Mouse (Mus musculus): ENCODE results near the gene Ubr2. TPM values are rescaled to one million over a fixed set of nuclear protein-coding genes. Genes with fewer than 3 reads are reported as not detected.

Gene Ubr2
- 37.8 and 39.0 TPM in 2 replicates for total RNA-seq (2015)
- total RNA-seq (2017), result 25.8 and 28.3 TPM in 2 replicates

GRCm38 (mm10) chr17:47009898-47010721 lies at the start of gene Ubr2:
Ubr2 (minus strand) TSS chr17:47010556.
- ATAC-seq (replicated peaks; ENCODE audit: poor library complexity), result peak; percentile 93

- no peak for ATAC-seq (replicated peaks; ENCODE audit: poor library complexity)
Measured at GRCm38 (mm10) chr17:47059836-47060360, 49.5 kb upstream of the Ubr2 start.

DNA sequence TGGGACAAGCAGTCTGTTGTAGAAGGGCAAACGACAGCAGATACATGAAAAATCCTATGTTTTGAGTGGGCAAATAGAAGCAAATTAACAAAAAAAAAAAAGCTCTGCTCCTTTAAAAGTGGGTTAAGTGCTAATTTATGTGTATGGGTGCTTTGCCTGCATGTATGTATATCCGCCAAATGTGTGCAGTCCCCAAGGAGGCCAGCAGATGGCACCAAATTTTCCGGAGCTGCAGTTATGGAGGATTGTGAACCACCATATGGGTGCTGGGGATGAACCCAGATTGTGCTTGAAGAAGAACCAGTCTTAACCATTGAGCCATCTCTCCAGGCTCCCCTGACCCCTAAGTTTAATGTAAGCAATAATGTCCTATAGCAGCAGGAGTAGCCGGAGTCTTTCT lies 47.6 kb upstream of the Ubr2 start:
- ATAC-seq (replicated peaks; ENCODE audit: poor library complexity), result no peak

DNA sequence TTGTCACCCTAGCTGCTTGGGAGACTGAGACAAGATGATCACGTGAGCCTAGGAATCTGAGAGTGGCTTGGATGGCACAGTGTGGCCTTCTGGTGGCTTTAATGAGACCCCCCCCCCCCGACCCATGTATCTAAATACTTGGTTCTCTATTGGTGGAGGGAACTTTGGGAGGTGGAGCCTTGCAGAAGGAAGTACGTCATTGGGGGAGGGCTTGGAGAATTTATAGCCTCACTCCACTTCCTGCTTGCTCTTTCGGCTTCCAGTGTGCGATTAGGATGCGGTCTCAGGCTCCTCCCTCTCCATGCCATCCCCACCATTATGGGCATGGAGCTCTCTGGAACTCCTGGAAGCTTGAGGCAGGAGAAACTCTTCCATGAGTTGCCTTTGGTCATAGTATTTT lies 46.1 kb upstream of the Ubr2 start:
- no peak for ATAC-seq (replicated peaks; ENCODE audit: poor library complexity)

- ATAC-seq (replicated peaks; ENCODE audit: poor library complexity), result no peak
Measured at GRCm38 (mm10) chr17:47055121-47055520, 44.8 kb upstream of the Ubr2 start.

GRCm38 (mm10) chr17:47054613-47055012 lies 44.3 kb upstream of the Ubr2 start:
- ATAC-seq (replicated peaks; ENCODE audit: poor library complexity), result peak; percentile 73

GRCm38 (mm10) chr17:47050678-47051077 lies 40.3 kb upstream of the Ubr2 start:
- peak; percentile 65 for ATAC-seq (replicated peaks; ENCODE audit: poor library complexity)

GRCm38 (mm10) chr17:47042866-47043265 lies 32.5 kb upstream of the Ubr2 start:
- no peak for ATAC-seq (replicated peaks; ENCODE audit: poor library complexity)

GRCm38 (mm10) chr17:47038844-47039803 lies 28.8 kb upstream of the Ubr2 start:
- ATAC-seq (replicated peaks; ENCODE audit: poor library complexity), result peak; percentile 95

DNA sequence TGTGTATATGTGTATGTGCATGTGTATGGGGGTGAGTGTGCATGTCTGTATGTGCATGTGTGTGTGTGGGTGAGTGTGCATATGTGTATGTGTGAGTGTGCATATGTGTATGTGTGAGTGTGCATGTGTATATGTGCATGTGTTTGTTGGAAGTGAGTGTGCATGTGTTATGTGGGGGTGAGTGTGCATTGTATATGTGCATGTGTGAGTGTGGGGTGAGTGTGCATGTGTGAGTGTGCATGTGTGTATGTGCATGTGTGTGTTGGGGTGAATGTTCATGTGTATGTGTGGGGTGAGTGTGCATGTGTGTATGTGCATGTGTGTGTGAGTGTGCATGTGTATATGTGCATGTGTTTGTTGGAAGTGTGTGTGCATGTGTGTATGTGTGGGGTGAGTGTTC lies 24.2 kb upstream of the Ubr2 start:
- no peak for ATAC-seq (replicated peaks; ENCODE audit: poor library complexity)

DNA sequence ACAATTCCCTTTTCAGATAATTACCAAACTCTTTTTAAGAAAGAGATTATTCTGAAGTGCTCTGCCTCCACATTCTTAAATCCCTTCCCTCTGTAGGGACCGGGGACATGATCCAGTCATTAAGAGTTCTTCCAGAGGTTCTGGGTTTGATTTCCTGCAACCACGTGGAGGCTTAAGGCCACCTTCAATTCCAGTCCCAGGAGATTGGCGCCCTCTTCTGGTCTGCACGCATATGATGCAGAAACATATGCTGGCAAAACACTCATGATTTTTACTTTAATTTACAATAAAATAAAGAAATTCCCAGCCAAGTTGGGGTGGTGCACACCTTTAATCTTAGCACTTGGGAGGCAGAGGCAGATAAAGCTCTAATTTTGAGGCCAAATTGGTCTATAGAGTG lies 23.3 kb upstream of the Ubr2 start:
- ATAC-seq (replicated peaks; ENCODE audit: poor library complexity), result peak; percentile 73; the same call in 1 of the 2 replicates

DNA sequence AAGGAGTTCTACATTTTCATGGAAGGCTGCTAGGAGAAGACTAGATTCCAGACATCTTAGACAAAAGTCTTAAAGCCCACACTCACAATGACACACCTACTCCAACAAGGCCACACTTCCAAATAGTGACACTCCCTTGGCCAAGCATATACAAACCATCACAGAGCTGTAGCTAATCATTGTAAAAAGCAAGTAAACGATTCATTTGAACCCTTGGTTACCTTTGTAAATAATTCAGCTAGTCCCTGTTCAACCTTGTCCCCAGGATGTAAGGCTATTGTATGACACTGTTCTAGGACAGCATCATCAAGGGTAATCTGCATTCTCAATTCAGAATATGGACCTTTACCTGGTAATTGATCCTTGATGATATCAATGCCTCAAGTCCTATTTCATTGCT lies 14.4 kb upstream of the Ubr2 start:
- no peak for ATAC-seq (replicated peaks; ENCODE audit: poor library complexity)

DNA sequence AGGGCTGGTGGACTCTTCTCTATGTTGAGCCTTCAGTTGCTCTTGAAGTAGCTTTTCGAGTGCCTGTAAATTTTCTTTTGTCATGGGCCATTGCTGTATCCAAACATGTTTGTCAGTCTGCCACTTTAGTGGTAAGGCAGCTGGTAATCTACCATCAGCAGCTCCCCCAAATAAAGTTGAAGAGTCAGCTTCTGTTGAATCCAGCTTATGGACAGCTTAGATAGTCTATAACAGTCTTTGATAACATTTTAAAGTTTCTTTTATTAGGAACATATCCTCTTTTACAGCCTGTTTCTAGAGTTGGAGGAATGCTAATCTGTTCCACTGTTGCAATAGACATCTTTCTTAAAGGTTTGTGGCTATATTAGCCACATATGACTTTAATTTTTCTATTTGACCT lies 13.0 kb upstream of the Ubr2 start:
- peak; percentile 85 for ATAC-seq (replicated peaks; ENCODE audit: poor library complexity)

GRCm38 (mm10) chr17:47012896-47013295 lies 2.5 kb upstream of the Ubr2 start:
- ATAC-seq (replicated peaks; ENCODE audit: poor library complexity), result no peak

DNA sequence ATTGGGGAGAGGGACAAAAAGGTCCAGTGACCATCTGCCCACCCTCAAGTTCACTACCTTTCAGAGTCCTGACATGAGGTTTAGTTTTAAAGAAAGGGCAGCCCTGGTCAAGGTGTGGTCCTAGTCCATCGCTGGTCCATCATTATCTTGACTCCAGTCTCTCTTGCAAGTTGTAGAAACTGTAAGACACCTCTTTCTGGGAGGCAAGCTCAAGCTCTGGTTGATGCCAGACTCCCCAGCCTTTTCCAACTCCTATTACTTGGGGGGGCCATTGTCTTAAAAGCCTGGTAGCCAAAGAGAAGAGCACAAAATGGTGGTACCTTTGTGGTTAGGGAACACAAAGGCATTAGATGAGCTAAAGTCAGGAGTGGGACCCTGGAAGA lies 1.3 kb upstream of the Ubr2 start:
- ATAC-seq (replicated peaks; ENCODE audit: poor library complexity), result no peak

DNA sequence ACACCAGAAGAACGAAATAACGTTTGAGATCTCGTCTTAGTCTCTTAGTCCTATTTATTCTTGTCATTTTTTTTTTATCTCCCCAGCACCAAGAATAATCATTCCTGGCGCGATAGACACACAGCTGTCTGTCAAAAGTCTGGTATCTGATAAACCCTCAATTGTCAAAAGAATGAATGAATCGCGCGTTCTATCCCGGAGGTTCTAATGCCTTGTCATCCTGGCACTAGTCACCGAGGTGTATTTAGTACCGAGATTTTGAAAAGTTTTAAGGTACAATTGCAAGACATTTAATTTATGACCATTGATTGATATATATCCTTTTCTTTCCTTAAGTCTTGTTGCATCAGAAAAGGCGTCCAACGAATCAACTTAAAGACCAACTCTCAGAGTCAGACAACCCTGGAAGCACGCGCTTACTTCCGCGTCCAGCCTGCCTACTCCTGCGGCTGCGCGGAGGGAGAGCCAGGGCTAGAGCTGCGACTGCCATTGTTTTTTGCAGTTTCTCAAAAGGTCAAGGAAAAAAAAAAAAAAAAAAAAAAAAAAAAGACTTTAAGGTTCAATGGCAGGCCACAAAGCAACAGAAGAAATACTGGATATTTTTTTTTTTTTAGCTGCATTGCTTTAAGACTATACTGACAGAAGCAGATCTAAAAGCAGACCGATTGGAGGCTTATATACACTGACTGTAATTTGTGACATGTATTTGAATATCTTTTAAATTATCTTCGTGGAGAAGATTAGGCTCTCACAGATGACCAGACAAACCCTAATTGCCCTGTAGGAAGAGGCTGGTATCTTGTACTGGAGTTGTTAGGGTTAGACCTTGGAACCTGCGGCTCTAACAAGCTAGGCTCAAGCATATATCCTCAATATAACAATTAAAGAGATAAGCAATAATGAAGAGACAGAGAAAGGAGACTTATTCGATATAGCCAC lies 635 bp upstream of the Ubr2 start:
- peak; percentile 68 for ATAC-seq (replicated peaks; ENCODE audit: poor library complexity)

DNA sequence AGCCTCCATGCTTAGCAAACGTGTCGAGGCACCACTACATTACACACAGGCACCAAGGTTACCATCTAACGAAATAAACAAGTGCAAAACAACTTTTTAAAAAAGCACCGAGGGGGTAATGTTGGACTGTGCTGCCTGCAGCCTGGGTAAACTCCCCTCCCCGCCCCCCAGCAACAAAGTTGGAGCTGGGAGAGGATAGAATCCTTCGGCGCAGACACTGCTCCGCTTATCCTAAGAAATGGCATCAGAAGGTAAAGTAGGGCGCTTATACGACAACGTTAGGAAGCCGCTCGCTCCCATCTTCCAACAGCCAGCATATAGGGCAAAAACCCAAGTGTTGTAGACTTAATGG lies 834 bp downstream of the Ubr2 start:
- no peak for ATAC-seq (replicated peaks; ENCODE audit: poor library complexity)

- ATAC-seq (replicated peaks; ENCODE audit: poor library complexity), result no peak
Measured at GRCm38 (mm10) chr17:47009016-47009415, 1.3 kb downstream of the Ubr2 start.

GRCm38 (mm10) chr17:47008506-47008905 lies 1.9 kb downstream of the Ubr2 start:
- ATAC-seq (replicated peaks; ENCODE audit: poor library complexity), result no peak

DNA sequence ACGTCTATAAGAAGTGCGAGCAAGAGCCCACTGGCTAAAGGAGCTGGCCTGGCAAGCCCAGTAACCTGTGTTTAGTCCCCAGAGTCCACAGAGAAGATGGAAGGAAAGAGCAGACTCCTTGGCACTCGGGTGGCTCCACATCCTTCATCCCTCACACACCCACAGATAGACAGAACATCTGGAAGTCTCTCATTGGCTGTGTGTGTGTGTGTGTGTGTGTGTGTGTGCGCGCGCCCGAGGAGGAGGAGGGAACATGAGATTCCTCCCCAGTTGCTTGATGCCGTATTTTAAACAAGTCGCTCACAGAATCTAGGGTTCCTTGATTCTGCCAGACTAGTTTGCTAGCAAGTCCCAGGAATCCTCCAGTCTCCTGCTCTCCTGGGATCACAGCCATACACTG lies 3.6 kb downstream of the Ubr2 start:
- no peak for ATAC-seq (replicated peaks; ENCODE audit: poor library complexity)

Measured in megakaryocyte progenitor cell, adult 5-6 weeks (primary cell).